Mouse (Mus musculus): ENCODE measurements around the gene Olfr389.

Olfr389 gene

DNA sequence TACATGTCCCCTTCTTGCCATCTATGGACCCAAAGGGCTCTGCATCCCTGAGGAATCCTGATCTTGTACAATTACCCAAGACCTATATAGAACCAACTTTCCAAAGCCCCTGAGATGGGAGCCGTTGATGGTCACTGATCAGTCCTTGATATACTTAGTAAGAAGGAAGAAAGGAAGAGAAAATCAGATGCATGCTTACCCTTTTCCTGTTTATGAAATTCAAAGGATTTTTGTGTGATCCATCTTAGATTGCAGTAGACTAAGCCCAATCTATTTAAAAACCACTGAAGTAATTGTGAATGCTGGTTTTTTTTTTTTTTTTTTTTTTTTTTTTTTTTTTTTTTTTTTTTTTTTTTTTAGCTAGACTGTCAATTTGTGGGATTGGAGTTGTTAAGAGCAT, at the start of gene Olfr389:
Gene Olfr389, minus strand, starts transcription at position 101 of the 400 bp plus-strand sequence.
- no peak for DNase-seq

DNA sequence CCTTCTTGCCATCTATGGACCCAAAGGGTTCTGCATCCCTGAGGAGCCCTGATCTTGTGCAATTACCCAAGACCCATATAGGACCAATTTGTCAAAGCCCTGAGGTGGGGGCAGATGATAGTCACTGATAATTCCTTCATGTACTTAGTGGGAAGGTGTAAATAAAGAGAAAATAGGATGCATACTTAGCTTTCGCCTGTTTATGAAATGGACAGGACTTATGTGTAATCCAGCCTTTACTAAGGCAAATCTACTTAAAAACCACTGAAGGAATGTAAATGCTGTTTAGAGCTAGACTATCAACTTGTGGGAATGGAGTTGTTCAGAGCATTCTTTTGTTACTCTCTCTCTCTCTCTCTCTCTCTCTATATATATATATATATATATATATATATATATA, 36.4 kb upstream of the Olfr389 start, which contains the start of gene Olfr392:
Gene Olfr392, minus strand, starts transcription at position 101 of the 400 bp plus-strand sequence.
- no peak for DNase-seq

- DNase-seq = no peak
Observed at GRCm38 (mm10) chr11:73802952-73803351, 22.4 kb upstream of the Olfr389 start, which contains the start of gene Olfr391-ps. Olfr391-ps (minus strand) TSS chr11:73803052.

DNA sequence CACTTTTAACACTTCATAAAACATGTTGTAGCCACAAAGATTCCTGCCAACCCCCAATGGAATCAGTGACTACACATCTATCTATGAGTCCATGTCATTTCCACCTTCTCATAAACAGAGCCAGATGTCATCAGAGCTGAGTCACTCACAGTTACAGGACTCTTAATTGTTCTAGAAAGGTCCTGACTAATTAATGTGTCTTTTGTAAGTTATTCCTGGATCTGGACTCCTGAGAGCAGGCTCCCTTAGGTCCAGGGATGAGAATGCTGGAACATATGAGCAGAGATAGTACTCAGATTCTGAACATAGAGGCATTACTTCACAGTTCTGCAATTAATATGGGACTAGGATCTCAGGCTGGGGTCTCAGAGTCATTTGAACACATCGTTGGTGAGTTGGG, 2.2 kb upstream of the Olfr389 start, which contains the start of gene Olfr390:
Gene Olfr390, plus strand, starts transcription at position 301 of the 400 bp plus-strand sequence.
- DNase-seq = no peak

DNA sequence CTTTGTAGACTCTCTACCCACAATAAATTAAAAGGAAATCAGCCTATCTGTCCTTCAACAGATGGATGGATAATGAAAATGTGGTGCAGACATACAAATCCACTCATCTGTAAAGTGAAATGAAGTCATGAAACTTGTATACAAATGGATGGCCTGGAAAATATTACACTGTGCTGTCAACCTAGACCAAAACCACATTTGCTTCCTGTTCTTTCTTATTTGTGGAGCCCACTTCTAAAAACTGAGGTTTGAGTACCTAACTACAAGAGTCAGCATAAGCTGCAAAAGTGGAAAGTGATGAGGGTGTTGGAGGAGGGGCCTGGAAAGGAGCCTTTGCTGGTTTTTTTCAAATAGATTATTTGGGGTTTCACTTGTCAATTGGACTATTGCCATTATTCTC, 21.4 kb downstream of the Olfr389 start:
- no peak for DNase-seq
